Mouse (Mus musculus) heart, embryonic 13.5 days (tissue): Measurements from ENCODE around the gene Wrap73. TPM values are rescaled to one million over a fixed set of nuclear protein-coding genes. Genes with fewer than 3 reads are reported as not detected.

Experiments used
- ATAC-seq: fragments of 200-750 bp; cut with Nextera tagmentation; 2 replicates; pipeline ENCODE4 v1.8.0; 2017; ENCODE audit warnings: moderate TSS enrichment; ENCODE audit not compliant: insufficient number of reproducible peaks, low FRiP score, low TSS enrichment; ENCODE audit errors: extremely low read depth
- H3K27ac ChIP-seq: fragments of 300-500 bp; sonication (generic); replicated peaks from 2 replicates; pipeline ENCODE4 v1.5.1; 2015; ENCODE audit warnings: moderate library complexity, mild to moderate bottlenecking, inconsistent platforms
- H3K27me3 ChIP-seq: fragments of 300-500 bp; sonication (generic); replicated peaks from 2 replicates; pipeline ENCODE4 v1.6.1; 2015; ENCODE audit warnings: mild to moderate bottlenecking, inconsistent platforms
- H3K36me3 ChIP-seq: fragments of 300-500 bp; sonication (generic); 2 replicates; pipeline ENCODE4 v1.6.1; 2015; ENCODE audit warnings: mild to moderate bottlenecking, inconsistent platforms
- H3K4me1 ChIP-seq: fragments of 300-500 bp; sonication (generic); 2 replicates; pipeline ENCODE4 v1.6.1; 2015; ENCODE audit warnings: inconsistent platforms
- H3K4me2 ChIP-seq: fragments of 300-500 bp; sonication (generic); 2 replicates; pipeline ENCODE4 v1.6.1; 2015; ENCODE audit warnings: inconsistent platforms, mild to moderate bottlenecking, moderate library complexity
- H3K4me3 ChIP-seq: fragments of 300-500 bp; sonication (generic); 2 replicates; pipeline ENCODE4 v1.5.1; 2015; ENCODE audit warnings: moderate library complexity, mild to moderate bottlenecking, inconsistent platforms
- H3K9ac ChIP-seq: fragments of 300-500 bp; sonication (generic); 2 replicates; pipeline ENCODE4 v1.6.1; 2015; ENCODE audit warnings: inconsistent platforms, mild to moderate bottlenecking, moderate library complexity
- H3K9me3 ChIP-seq: fragments of 300-500 bp; sonication (generic); 2 replicates; pipeline ENCODE4 v1.6.1; 2016; ENCODE audit warnings: inconsistent platforms
- WGBS: fragments of 180-500 bp; shearing (Covaris S2); methylation state at CpG from one replicate; pipeline ENCODE4 v1.1.7; 2015; ENCODE audit warnings: mixed read lengths; 5-methylcytosine and 5-hydroxymethylcytosine counted together
- polyA plus RNA-seq: library from polyadenylated mRNA; unstranded; fragments of >200 nt; fragmentation: Nextera tagmentation; extraction: Ambion mirVana; gene quantifications from 2 replicates; pipeline ENCODE4 v1.2.1, GENCODE M21; 2015

The Wrap73 gene
- 22.6 and 24.3 TPM in 2 replicates for polyA plus RNA-seq

GRCm38 (mm10) chr4:154142211-154143040 is at the start of gene Wrap73:
Gene Wrap73 (plus strand): TSS chr4:154142372.
- H3K36me3 ChIP-seq = peaks cover 17% of the 10 kb centered on the region
- peaks cover 38% of the 10 kb centered on the region for H3K4me1 ChIP-seq
- ATAC-seq = peak; percentile 84
- H3K27me3 ChIP-seq = peaks cover 45% of the 10 kb centered on the region
- no peaks in the 10 kb centered on the region for H3K9me3 ChIP-seq
- 2% methylated on average over 49 of the region's 49 CpGs for WGBS
- peak within 1 kb of the TSS; percentile 80 for H3K27ac ChIP-seq
- H3K4me3 ChIP-seq = peak within 1 kb of the TSS; percentile 94
- peak within 1 kb of the TSS; percentile 96 for H3K4me2 ChIP-seq
- H3K9ac ChIP-seq = peak within 1 kb of the TSS; percentile 93

- H3K27me3 ChIP-seq = peaks cover 99% of the 10 kb centered on the region
- no peaks in the 10 kb centered on the region for H3K36me3 ChIP-seq
- ATAC-seq = no peak
- no peaks in the 10 kb centered on the region for H3K9me3 ChIP-seq
- no peak overlapping the region for H3K4me2 ChIP-seq
- 12% methylated on average over 9 of the region's 9 CpGs for WGBS
- H3K4me1 ChIP-seq = no peaks in the 10 kb centered on the region
- no peak overlapping the region for H3K9ac ChIP-seq
- no peak overlapping the region for H3K4me3 ChIP-seq
- H3K27ac ChIP-seq = no peak overlapping the region
Measured at GRCm38 (mm10) chr4:154093210-154093609, 49.0 kb upstream of the Wrap73 start.

GRCm38 (mm10) chr4:154096111-154096510 is 46.1 kb upstream of the Wrap73 start:
- H3K4me3 ChIP-seq = no peak overlapping the region
- H3K4me1 ChIP-seq = no peaks in the 10 kb centered on the region
- H3K9me3 ChIP-seq = no peaks in the 10 kb centered on the region
- no peaks in the 10 kb centered on the region for H3K36me3 ChIP-seq
- no peak overlapping the region for H3K4me2 ChIP-seq
- 26% methylated on average over 6 of the region's 6 CpGs for WGBS
- H3K27ac ChIP-seq = no peak overlapping the region
- H3K9ac ChIP-seq = no peak overlapping the region
- H3K27me3 ChIP-seq = peaks cover 99% of the 10 kb centered on the region
- no peak for ATAC-seq

- H3K4me3 ChIP-seq = no peak overlapping the region
- no peaks in the 10 kb centered on the region for H3K4me1 ChIP-seq
- no peaks in the 10 kb centered on the region for H3K36me3 ChIP-seq
- H3K9ac ChIP-seq = no peak overlapping the region
- no peak for ATAC-seq
- H3K27ac ChIP-seq = no peak overlapping the region
- no peak overlapping the region for H3K4me2 ChIP-seq
- WGBS = 33% methylated on average over 7 of the region's 7 CpGs
- peaks cover 100% of the 10 kb centered on the region for H3K27me3 ChIP-seq
- H3K9me3 ChIP-seq = no peaks in the 10 kb centered on the region
Measured at GRCm38 (mm10) chr4:154099361-154099760, 42.8 kb upstream of the Wrap73 start.

- 64% methylated on average over 8 of the region's 8 CpGs for WGBS
- Histone ChIP-seq H3K9ac (no peak overlapping the region), H3K9me3 (no peaks in the 10 kb centered on the region), H3K4me2 (no peak overlapping the region), H3K4me1 (0 out of 2 replicates have a peak, but pooled peaks cover 3% of the 10 kb centered on the region), H3K27ac (no peak overlapping the region), H3K36me3 (no peaks in the 10 kb centered on the region), H3K4me3 (no peak overlapping the region), H3K27me3 (peaks cover 99% of the 10 kb centered on the region)
- no peak for ATAC-seq
Measured at GRCm38 (mm10) chr4:154103386-154103785, 38.8 kb upstream of the Wrap73 start.

GRCm38 (mm10) chr4:154103912-154104311 is 38.3 kb upstream of the Wrap73 start:
- Histone ChIP-seq H3K27me3 (peaks cover 98% of the 10 kb centered on the region), H3K4me1 (0 out of 2 replicates have a peak, but pooled peaks cover 3% of the 10 kb centered on the region), H3K4me3 (no peak overlapping the region), H3K9me3 (no peaks in the 10 kb centered on the region), H3K27ac (no peak overlapping the region), H3K36me3 (no peaks in the 10 kb centered on the region), H3K4me2 (no peak overlapping the region), H3K9ac (no peak overlapping the region)
- 71% methylated on average over 10 of the region's 10 CpGs for WGBS
- no peak for ATAC-seq

GRCm38 (mm10) chr4:154105381-154106001 is 36.7 kb upstream of the Wrap73 start:
- Histone ChIP-seq H3K4me1 (0 out of 2 replicates have a peak, but pooled peaks cover 3% of the 10 kb centered on the region), H3K36me3 (no peaks in the 10 kb centered on the region), H3K9me3 (no peaks in the 10 kb centered on the region), H3K4me3 (peak overlapping the region; percentile 30), H3K27ac (no peak overlapping the region), H3K27me3 (peaks cover 98% of the 10 kb centered on the region), H3K4me2 (peak overlapping the region; percentile 58), H3K9ac (no peak overlapping the region)
- 29% methylated on average over 20 of the region's 20 CpGs for WGBS
- no peak for ATAC-seq

- H3K4me1 ChIP-seq = 0 out of 2 replicates have a peak, but pooled peaks cover 3% of the 10 kb centered on the region
- no peak overlapping the region for H3K4me2 ChIP-seq
- H3K27me3 ChIP-seq = peaks cover 97% of the 10 kb centered on the region
- ATAC-seq = no peak
- no peaks in the 10 kb centered on the region for H3K36me3 ChIP-seq
- no peaks in the 10 kb centered on the region for H3K9me3 ChIP-seq
- WGBS = 66% methylated on average over 13 of the region's 13 CpGs
- no peak overlapping the region for H3K9ac ChIP-seq
- no peak overlapping the region for H3K4me3 ChIP-seq
- no peak overlapping the region for H3K27ac ChIP-seq
Measured at GRCm38 (mm10) chr4:154106497-154107061, 35.6 kb upstream of the Wrap73 start.

- WGBS = 42% methylated on average over 18 of the region's 18 CpGs
- Histone ChIP-seq H3K27ac (no peak overlapping the region), H3K4me2 (no peak overlapping the region), H3K9me3 (no peaks in the 10 kb centered on the region), H3K4me1 (0 out of 2 replicates have a peak, but pooled peaks cover 3% of the 10 kb centered on the region), H3K36me3 (no peaks in the 10 kb centered on the region), H3K9ac (no peak overlapping the region), H3K27me3 (peaks cover 76% of the 10 kb centered on the region), H3K4me3 (no peak overlapping the region)
- no peak for ATAC-seq
Measured at GRCm38 (mm10) chr4:154109216-154109849, 32.8 kb upstream of the Wrap73 start.

- no peak overlapping the region for H3K4me3 ChIP-seq
- no peaks in the 10 kb centered on the region for H3K9me3 ChIP-seq
- H3K27me3 ChIP-seq = peaks cover 74% of the 10 kb centered on the region
- no peak for ATAC-seq
- no peak overlapping the region for H3K9ac ChIP-seq
- 72% methylated on average over 11 of the region's 11 CpGs for WGBS
- no peaks in the 10 kb centered on the region for H3K36me3 ChIP-seq
- no peak overlapping the region for H3K27ac ChIP-seq
- 0 out of 2 replicates have a peak, but pooled peaks cover 3% of the 10 kb centered on the region for H3K4me1 ChIP-seq
- H3K4me2 ChIP-seq = no peak overlapping the region
Measured at GRCm38 (mm10) chr4:154109850-154110243, 32.3 kb upstream of the Wrap73 start.

GRCm38 (mm10) chr4:154116421-154116820 is 25.8 kb upstream of the Wrap73 start:
- Histone ChIP-seq H3K9ac (no peak overlapping the region), H3K9me3 (no peaks in the 10 kb centered on the region), H3K4me1 (no peaks in the 10 kb centered on the region), H3K4me2 (no peak overlapping the region), H3K4me3 (no peak overlapping the region), H3K27ac (no peak overlapping the region), H3K36me3 (no peaks in the 10 kb centered on the region), H3K27me3 (peaks cover 38% of the 10 kb centered on the region)
- 42% methylated on average over 7 of the region's 7 CpGs for WGBS
- ATAC-seq = no peak
